ENCODE assay signal across 8 mouse cellular contexts in the genomic region with DNA sequence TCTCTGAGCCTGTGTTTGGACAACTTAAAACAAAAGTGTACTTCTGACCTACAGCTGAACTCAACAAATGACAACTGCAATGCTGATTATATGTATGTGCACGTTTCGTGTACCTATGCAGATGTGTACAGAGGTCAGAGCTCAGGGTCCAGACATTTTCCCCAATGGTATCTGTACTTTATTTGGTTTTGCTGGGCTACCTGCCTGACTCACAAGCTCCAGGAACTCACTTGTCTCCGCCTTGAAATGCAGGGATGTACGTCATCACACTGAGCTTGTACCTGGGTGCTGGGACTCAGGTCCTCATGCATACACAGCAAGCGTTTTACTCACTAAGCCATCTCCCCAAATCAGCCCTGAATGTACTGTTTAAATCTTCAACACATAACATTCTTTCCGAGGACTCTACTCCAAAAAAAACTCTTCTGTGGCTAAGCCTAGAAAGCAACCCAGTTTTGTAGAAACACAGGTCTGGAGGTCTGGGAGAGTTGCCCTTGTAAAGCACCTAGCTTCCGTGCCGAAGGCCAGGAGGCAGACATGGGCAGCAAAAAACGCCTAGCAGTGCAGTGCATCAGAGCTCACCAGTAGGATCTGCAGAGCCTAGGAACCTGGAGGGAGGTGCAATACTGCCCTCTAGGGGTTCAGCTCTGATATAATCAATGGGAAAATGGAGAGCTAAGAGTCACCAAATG. TPM values are rescaled to one million over a fixed set of nuclear protein-coding genes. Genes with fewer than 3 reads are reported as not detected.
DNase-seq lines count a peak whose midpoint lies in the region; ATAC-seq and TF ChIP-seq lines count a peak whose summit lies in the region.

No protein-coding gene starts in this region.

- H3K4me3 ChIP-seq in liver, embryonic 14.5 days (ENCODE audit: insufficient read depth in 1 of 2, low read depth in 2 of 2, low read length in 2 of 2) = no peak overlapping the region
- no peak overlapping the region for H3K4me3 ChIP-seq in neural tube, embryonic 14.5 days (ENCODE audit: low read depth, low read length)

- intact Hi-C loops in heart, postnatal 14 days (cut with DNase I) = loop anchor here (2.0 kb wide), 1 partner anchor 93 kb away; no protein-coding TSS in a partner anchor

- ATAC-seq in liver, embryonic 14.5 days (ENCODE audit: insufficient read depth) = peak; percentile 31; the same call in 1 of the 2 replicates
- peak; percentile 91 for ATAC-seq in neural tube, embryonic 14.5 days (ENCODE audit: low read depth)

- no peak overlapping the region for H3K27ac ChIP-seq in liver, embryonic 14.5 days
- no peak overlapping the region for H3K27ac ChIP-seq in neural tube, embryonic 14.5 days (ENCODE audit: low read depth, low read length)

- no peak for TF ChIP-seq EP300 in liver, embryonic 14.5 days (IDR thresholded peaks at IDR 0.05; ENCODE audit: low read depth)

- H3K27me3 ChIP-seq in liver, embryonic 14.5 days (ENCODE audit: control insufficient read depth, insufficient read depth, low read length) = no peaks in the 10 kb centered on the region
- H3K27me3 ChIP-seq in neural tube, embryonic 14.5 days (ENCODE audit: control insufficient read depth, insufficient read depth, low read length) = no peaks in the 10 kb centered on the region

- peak; percentile 38 for DNase-seq in CD4-positive helper T cell, adult 2 months (ENCODE audit: low read depth, low spot score)
- peak; percentile 75 for DNase-seq in adrenal gland, adult 2 months
- DNase-seq in embryo, embryonic 11.5 days (ENCODE audit: low read depth, low spot score) = peak; percentile 22
- DNase-seq in heart, postnatal 14 days = peak; percentile 51 to 70
- DNase-seq in kidney, postnatal 4 days = peak; percentile 53 to 65
- DNase-seq in liver, embryonic 14.5 days (ENCODE audit: low read depth in 3 of 3, low spot score in 3 of 3) = peak in 2 of 3 experiments; percentile 12 to 26
- DNase-seq in thymus, postnatal 14 days = peak; percentile 73

- H3K4me2 ChIP-seq in liver, embryonic 14.5 days (ENCODE audit: low read depth) = no peak overlapping the region
- no peak overlapping the region for H3K4me2 ChIP-seq in neural tube, embryonic 14.5 days (ENCODE audit: low read depth, low read length)

- H3K36me3 ChIP-seq in liver, embryonic 14.5 days (replicated peaks; ENCODE audit: control insufficient read depth, insufficient read depth, low read depth) = peaks cover 3% of the 10 kb centered on the region
- H3K36me3 ChIP-seq in neural tube, embryonic 14.5 days (ENCODE audit: control insufficient read depth, insufficient read depth, low read length) = peaks cover 3% of the 10 kb centered on the region; the same call in 1 of the 2 replicates

- peak; percentile 80 for TF ChIP-seq CTCF in liver, embryonic 14.5 days (IDR thresholded peaks at IDR 0.05; ENCODE audit: low read depth)

- no peaks in the 10 kb centered on the region for H3K9me3 ChIP-seq in liver, embryonic 14.5 days (ENCODE audit: control insufficient read depth, low read length)
- H3K9me3 ChIP-seq in neural tube, embryonic 14.5 days (ENCODE audit: control insufficient read depth, low read length) = no peaks in the 10 kb centered on the region

- H3K9ac ChIP-seq in liver, embryonic 14.5 days (replicated peaks) = no peak overlapping the region
- H3K9ac ChIP-seq in neural tube, embryonic 14.5 days (replicated peaks; ENCODE audit: low read depth, low read length) = no peak overlapping the region

- H3K4me1 ChIP-seq in liver, embryonic 14.5 days (replicated peaks; ENCODE audit: control insufficient read depth in 2 of 2, insufficient read depth in 2 of 2, low read length in 1 of 2) = no peaks in the 10 kb centered on the region
- H3K4me1 ChIP-seq in neural tube, embryonic 14.5 days (ENCODE audit: control insufficient read depth, insufficient read depth, low read length) = no peaks in the 10 kb centered on the region

- WGBS in liver, embryonic 14.5 days (ENCODE audit: insufficient replicate concordance) = 60% methylated on average over 9 of the region's 9 CpGs
- WGBS in neural tube, embryonic 14.5 days = 74% methylated on average over 9 of the region's 9 CpGs

RNA-seq across cellular contexts. Expression of a gene that starts 54.4 kb away (rescaled TPM):
- 10 to 100 TPM; 20.6 to 22.3 TPM for total RNA-seq in adrenal gland, adult 2 months (2021)
- polyA plus RNA-seq in adrenal gland, adult 2 months (2012; rRNA removed) = 4.5 and 4.8 TPM in 2 replicates
- total RNA-seq in heart, postnatal 14 days (2021) = 1 to 10 TPM; 5.4 TPM
- 2.8 and 4.8 TPM in 2 replicates for polyA plus RNA-seq in liver, embryonic 14.5 days (2012; rRNA removed)
- polyA plus RNA-seq in liver, embryonic 14.5 days (2014; fragmentation: Nextera tagmentation; extraction: Ambion mirVana) = 5.3 and 5.9 TPM in 2 replicates
- polyA plus RNA-seq in neural tube, embryonic 14.5 days (2014; fragmentation: Nextera tagmentation; extraction: Ambion mirVana) = 10.9 and 15.6 TPM in 2 replicates

Comparison
In these comparisons a context has a peak if more than half of its experiments do, and no peak if none do; other contexts are left out.
1. DNase-seq: peak in every context shown above with its lines; median percentile 75 in adrenal gland, adult 2 months; 73 in thymus, postnatal 14 days; 60 in heart, postnatal 14 days; 59 in kidney, postnatal 4 days; 38 in CD4-positive helper T cell, adult 2 months; 22 in embryo, embryonic 11.5 days; 19 in liver, embryonic 14.5 days.